Mouse (Mus musculus) liver, adult 2 months (tissue): ENCODE results near the gene Umad1.

Experiments
- CTCF ChIP-seq: fragments of 200-500 bp; IDR thresholded peaks from 2 replicates; pipeline ENCODE4 v1.5.1; 2011; ENCODE audit warnings: low read depth, low read length, control low read depth
- POLR2A ChIP-seq: fragments of 200-500 bp; IDR thresholded peaks from 2 replicates; pipeline ENCODE4 v1.6.1; 2011; ENCODE audit warnings: low read length, control low read depth; ENCODE audit not compliant: insufficient read depth; ENCODE audit errors: extremely low read depth

DNA sequence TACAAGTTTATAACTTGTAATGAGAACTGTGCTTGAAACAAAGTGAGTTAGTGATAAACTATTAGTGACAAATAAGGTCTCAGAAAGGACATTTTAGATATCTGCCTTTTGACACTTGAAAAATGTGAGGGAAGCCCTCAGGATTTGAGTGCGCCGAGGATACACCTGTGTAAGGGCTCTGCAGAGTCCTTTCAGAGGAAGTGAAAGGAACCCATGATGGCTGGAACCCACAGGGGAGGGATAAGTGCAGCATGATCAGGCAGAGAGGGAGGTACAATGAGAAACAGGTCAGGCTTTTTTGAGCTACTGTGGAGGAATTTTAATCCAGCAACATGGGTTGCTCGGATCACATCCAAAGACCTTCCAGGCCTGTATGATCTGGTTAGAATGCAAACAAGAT lies 239.9 kb downstream of the Umad1 start:
- TF ChIP-seq CTCF, result no peak
- TF ChIP-seq POLR2A, result no peak
